Mouse (Mus musculus) midbrain, embryonic 13.5 days (tissue): ENCODE data around the gene Ctf1. TPM values are rescaled to one million over a fixed set of nuclear protein-coding genes. Genes with fewer than 3 reads are reported as not detected.
A peak's percentile ranks its signal among the peaks of the same experiment; 100 is the strongest.
"Not testable (repeated sequence)": the region's sequence is repeated elsewhere in the genome, so short reads cannot be mapped to it uniquely, and the experiment has no call there.

Source experiments
- ATAC-seq: fragments of 200-750 bp; cut with Nextera tagmentation; 2 replicates; pipeline ENCODE4 v1.8.0; 2017; ENCODE audit warnings: mild to moderate bottlenecking, moderate TSS enrichment, moderate library complexity
- H3K27ac ChIP-seq: fragments of 300-500 bp; sonication (generic); 2 replicates; pipeline ENCODE4 v1.5.1; 2015; ENCODE audit warnings: inconsistent platforms, mild to moderate bottlenecking, moderate library complexity
- H3K27me3 ChIP-seq: fragments of 300-500 bp; sonication (generic); 2 replicates; pipeline ENCODE4 v1.6.1; 2015; ENCODE audit warnings: mild to moderate bottlenecking, inconsistent platforms
- H3K36me3 ChIP-seq: fragments of 300-500 bp; sonication (generic); 2 replicates; pipeline ENCODE4 v1.6.1; 2015; ENCODE audit warnings: mild to moderate bottlenecking, inconsistent platforms
- H3K4me1 ChIP-seq: fragments of 300-500 bp; sonication (generic); replicated peaks from 2 replicates; pipeline ENCODE4 v1.6.1; 2015; ENCODE audit warnings: inconsistent platforms
- H3K4me2 ChIP-seq: fragments of 300-500 bp; sonication (generic); replicated peaks from 2 replicates; pipeline ENCODE4 v1.6.1; 2015; ENCODE audit warnings: moderate library complexity, mild to moderate bottlenecking, inconsistent platforms
- H3K4me3 ChIP-seq: fragments of 300-500 bp; sonication (generic); replicated peaks from 2 replicates; pipeline ENCODE4 v1.5.1; 2015; ENCODE audit warnings: mild to moderate bottlenecking, inconsistent platforms
- H3K9ac ChIP-seq: fragments of 300-500 bp; sonication (generic); replicated peaks from 2 replicates; pipeline ENCODE4 v1.6.1; 2015; ENCODE audit warnings: mild to moderate bottlenecking, inconsistent platforms
- H3K9me3 ChIP-seq: fragments of 300-500 bp; sonication (generic); 2 replicates; pipeline ENCODE4 v1.6.1; 2016; ENCODE audit warnings: mild to moderate bottlenecking, inconsistent platforms
- WGBS: fragments of 180-500 bp; shearing (Covaris S2); methylation state at CpG from one replicate; pipeline ENCODE4 v1.1.7; 2015; 5-methylcytosine and 5-hydroxymethylcytosine counted together
- polyA plus RNA-seq: library from polyadenylated mRNA; unstranded; fragments of >200 nt; fragmentation: Nextera tagmentation; extraction: Ambion mirVana; gene quantifications from 2 replicates; pipeline ENCODE4 v1.2.1, GENCODE M21; 2015

Gene Ctf1
- polyA plus RNA-seq, 1 experiment from 2014 or later = 3.0 TPM

GRCm38 (mm10) chr7:127678811-127679210 is 33.7 kb upstream of the Ctf1 start:
- H3K36me3 ChIP-seq = no peaks in the 10 kb centered on the region
- H3K9ac ChIP-seq = no peak overlapping the region
- H3K4me1 ChIP-seq = peaks cover 6% of the 10 kb centered on the region
- 51% methylated on average over 2 of the region's 2 CpGs for WGBS
- no peaks in the 10 kb centered on the region for H3K27me3 ChIP-seq
- no peak overlapping the region for H3K4me2 ChIP-seq
- H3K9me3 ChIP-seq = no peaks in the 10 kb centered on the region
- H3K27ac ChIP-seq = no peak overlapping the region
- H3K4me3 ChIP-seq = no peak overlapping the region
- no peak for ATAC-seq

- no peaks in the 10 kb centered on the region for H3K9me3 ChIP-seq
Measured at GRCm38 (mm10) chr7:127680541-127680940, 32.0 kb upstream of the Ctf1 start.

GRCm38 (mm10) chr7:127681888-127682553 is 30.5 kb upstream of the Ctf1 start:
- Histone ChIP-seq H3K4me3 (no peak overlapping the region), H3K9ac (no peak overlapping the region), H3K27ac (no peak overlapping the region), H3K27me3 (no peaks in the 10 kb centered on the region), H3K4me1 (no peaks in the 10 kb centered on the region), H3K36me3 (0 out of 2 replicates have a peak, but pooled peaks cover 7% of the 10 kb centered on the region), H3K4me2 (no peak overlapping the region), H3K9me3 (no peaks in the 10 kb centered on the region)
- ATAC-seq = no peak
- 92% methylated on average over 8 of the region's 8 CpGs for WGBS

More at GRCm38 (mm10) chr7:127680541-127680940, 32.0 kb upstream of the Ctf1 start:
- H3K4me1 ChIP-seq = peaks cover under 1% of the 10 kb centered on the region
- 0 out of 2 replicates have a peak, but pooled peaks cover 6% of the 10 kb centered on the region for H3K36me3 ChIP-seq
- H3K9ac ChIP-seq = no peak overlapping the region
- H3K27me3 ChIP-seq = no peaks in the 10 kb centered on the region
- no peak overlapping the region for H3K4me3 ChIP-seq
- WGBS = 91% methylated on average over 13 of the region's 13 CpGs
- ATAC-seq = no peak
- H3K4me2 ChIP-seq = no peak overlapping the region
- no peak overlapping the region for H3K27ac ChIP-seq

GRCm38 (mm10) chr7:127685304-127686018 is 27.1 kb upstream of the Ctf1 start:
- Histone ChIP-seq H3K27ac (no peak overlapping the region), H3K9ac (no peak overlapping the region), H3K4me1 (no peaks in the 10 kb centered on the region), H3K27me3 (no peaks in the 10 kb centered on the region), H3K4me3 (no peak overlapping the region), H3K4me2 (no peak overlapping the region), H3K9me3 (no peaks in the 10 kb centered on the region), H3K36me3 (0 out of 2 replicates have a peak, but pooled peaks cover 7% of the 10 kb centered on the region)
- ATAC-seq = no peak
- WGBS = 81% methylated on average over 14 of the region's 14 CpGs

GRCm38 (mm10) chr7:127686740-127687449 is 25.6 kb upstream of the Ctf1 start:
- Histone ChIP-seq H3K9ac (no peak overlapping the region), H3K4me2 (no peak overlapping the region), H3K4me1 (peaks cover 9% of the 10 kb centered on the region), H3K4me3 (no peak overlapping the region), H3K36me3 (0 out of 2 replicates have a peak, but pooled peaks cover 7% of the 10 kb centered on the region), H3K27ac (no peak overlapping the region), H3K9me3 (no peaks in the 10 kb centered on the region), H3K27me3 (no peaks in the 10 kb centered on the region)
- 85% methylated on average over 11 of the region's 11 CpGs for WGBS
- ATAC-seq = no peak

GRCm38 (mm10) chr7:127688935-127689334 is 23.6 kb upstream of the Ctf1 start:
- no peak overlapping the region for H3K27ac ChIP-seq
- ATAC-seq = no peak
- H3K27me3 ChIP-seq = no peaks in the 10 kb centered on the region
- H3K4me1 ChIP-seq = peaks cover 9% of the 10 kb centered on the region
- WGBS = 86% methylated on average over 7 of the region's 7 CpGs
- H3K36me3 ChIP-seq = 0 out of 2 replicates have a peak, but pooled peaks cover 7% of the 10 kb centered on the region
- no peaks in the 10 kb centered on the region for H3K9me3 ChIP-seq
- no peak overlapping the region for H3K4me2 ChIP-seq
- H3K9ac ChIP-seq = no peak overlapping the region
- no peak overlapping the region for H3K4me3 ChIP-seq

GRCm38 (mm10) chr7:127689626-127690280 is 22.8 kb upstream of the Ctf1 start:
- Histone ChIP-seq H3K27ac (no peak overlapping the region), H3K36me3 (peaks cover 8% of the 10 kb centered on the region; the same call in 1 of the 2 replicates), H3K27me3 (no peaks in the 10 kb centered on the region), H3K4me1 (peaks cover 9% of the 10 kb centered on the region), H3K9ac (no peak overlapping the region), H3K4me2 (no peak overlapping the region), H3K9me3 (no peaks in the 10 kb centered on the region), H3K4me3 (no peak overlapping the region)
- 70% methylated on average over 9 of the region's 9 CpGs for WGBS
- no peak for ATAC-seq

- Histone ChIP-seq H3K4me3 (peak overlapping the region; percentile 18; the same call in 1 of the 2 replicates), H3K27ac (peak overlapping the region; percentile 69), H3K4me2 (peak overlapping the region; percentile 45), H3K9ac (peak overlapping the region; percentile 59; the same call in 1 of the 2 replicates), H3K4me1 (peaks cover 9% of the 10 kb centered on the region), H3K27me3 (no peaks in the 10 kb centered on the region), H3K9me3 (no peaks in the 10 kb centered on the region), H3K36me3 (peaks cover 7% of the 10 kb centered on the region)
- peak; percentile 65; the same call in 1 of the 2 replicates for ATAC-seq
- 5% methylated on average over 15 of the region's 15 CpGs for WGBS
Measured at GRCm38 (mm10) chr7:127691221-127691989, 21.1 kb upstream of the Ctf1 start.

- no peaks in the 10 kb centered on the region for H3K9me3 ChIP-seq
- 93% methylated on average over 8 of the region's 8 CpGs for WGBS
- H3K27ac ChIP-seq = no peak overlapping the region
- H3K36me3 ChIP-seq = peaks cover 7% of the 10 kb centered on the region
- ATAC-seq = no peak
- H3K4me2 ChIP-seq = no peak overlapping the region
- H3K4me3 ChIP-seq = no peak overlapping the region
- no peak overlapping the region for H3K9ac ChIP-seq
- H3K27me3 ChIP-seq = no peaks in the 10 kb centered on the region
- H3K4me1 ChIP-seq = peaks cover 9% of the 10 kb centered on the region
Measured at GRCm38 (mm10) chr7:127693290-127693689, 19.2 kb upstream of the Ctf1 start.

- not testable (repeated sequence) for H3K27ac ChIP-seq, H3K9me3 ChIP-seq, H3K4me1 ChIP-seq, H3K36me3 ChIP-seq, ATAC-seq, H3K4me3 ChIP-seq, H3K27me3 ChIP-seq, H3K4me2 ChIP-seq, H3K9ac ChIP-seq
- 95% methylated on average over 7 of the region's 7 CpGs for WGBS
Measured at GRCm38 (mm10) chr7:127693730-127694129, 18.8 kb upstream of the Ctf1 start.

- Histone ChIP-seq H3K36me3 (peaks cover 46% of the 10 kb centered on the region), H3K27me3 (no peaks in the 10 kb centered on the region), H3K27ac (no peak overlapping the region), H3K9ac (no peak overlapping the region), H3K4me3 (no peak overlapping the region), H3K9me3 (no peaks in the 10 kb centered on the region), H3K4me2 (no peak overlapping the region), H3K4me1 (no peaks in the 10 kb centered on the region)
- WGBS = 87% methylated on average over 6 of the region's 6 CpGs
- ATAC-seq = no peak
Measured at GRCm38 (mm10) chr7:127698986-127699385, 13.6 kb upstream of the Ctf1 start.
